Mouse (Mus musculus) midbrain, postnatal 0 days (tissue): ENCODE data around the gene Smad5. TPM values are rescaled to one million over a fixed set of nuclear protein-coding genes. Genes with fewer than 3 reads are reported as not detected.

Experiments
- ATAC-seq: fragments of 200-750 bp; cut with Nextera tagmentation; 2 replicates; pipeline ENCODE4 v1.8.0; 2017; ENCODE audit warnings: moderate number of reproducible peaks, mild to moderate bottlenecking, moderate TSS enrichment, moderate library complexity; ENCODE audit not compliant: low FRiP score
- DNase-seq: peaks from one replicate; pipeline ENCODE4 v3.0.0-alpha.2; 2015; ENCODE audit warnings: low spot score
- H3K27ac ChIP-seq: fragments of 300-500 bp; sonication (generic); 2 replicates; pipeline ENCODE4 v1.5.1; 2014; ENCODE audit warnings: low read depth, mild to moderate bottlenecking, low read length, mixed read lengths
- H3K27me3 ChIP-seq: fragments of 300-500 bp; sonication (generic); 2 replicates; pipeline ENCODE4 v1.6.1; 2014; ENCODE audit warnings: low read length, control low read depth, mixed read lengths; ENCODE audit not compliant: insufficient read depth
- H3K36me3 ChIP-seq: fragments of 300-500 bp; sonication (generic); 2 replicates; pipeline ENCODE4 v1.6.1; 2014; ENCODE audit warnings: low read length, control low read depth, mixed read lengths; ENCODE audit not compliant: insufficient read depth
- H3K4me1 ChIP-seq: fragments of 300-500 bp; sonication (generic); 2 replicates; pipeline ENCODE4 v1.6.1; 2014; ENCODE audit warnings: mild to moderate bottlenecking, control low read depth, antibody characterized with exemption, low read length, mixed read lengths; ENCODE audit not compliant: insufficient read depth
- H3K4me2 ChIP-seq: fragments of 300-500 bp; sonication (generic); 2 replicates; pipeline ENCODE4 v1.6.1; 2014; ENCODE audit warnings: low read depth, mild to moderate bottlenecking, low read length, mixed read lengths; ENCODE audit not compliant: poor library complexity, severe bottlenecking
- H3K4me3 ChIP-seq: fragments of 300-500 bp; sonication (generic); 2 replicates; pipeline ENCODE4 v1.5.1; 2014; ENCODE audit warnings: low read depth, mild to moderate bottlenecking, low read length, moderate library complexity
- H3K9ac ChIP-seq: fragments of 300-500 bp; sonication (generic); replicated peaks from 2 replicates; pipeline ENCODE4 v1.6.1; 2014; ENCODE audit warnings: mild to moderate bottlenecking, low read length, moderate library complexity, mixed read lengths; ENCODE audit not compliant: poor library complexity, severe bottlenecking
- H3K9me3 ChIP-seq: fragments of 300-500 bp; sonication (generic); 2 replicates; pipeline ENCODE4 v1.6.1; 2016; ENCODE audit warnings: low read length, control low read depth
- CTCF ChIP-seq: IDR thresholded peaks from 2 replicates; pipeline ENCODE4 v1.5.1; 2016; ENCODE audit warnings: antibody characterized with exemption, mild to moderate bottlenecking
- WGBS: fragments of 180-500 bp; shearing (Covaris S2); extraction: QIAGEN DNeasy Blood & Tissue Kit; methylation state at CpG from one replicate; pipeline ENCODE4 v1.1.7; 2014; 5-methylcytosine and 5-hydroxymethylcytosine counted together
- polyA plus RNA-seq: library from polyadenylated mRNA; unstranded; fragments of >200 nt; fragmentation: Nextera tagmentation; extraction: Ambion mirVana; gene quantifications from 2 replicates; pipeline ENCODE4 v1.2.1, GENCODE M21; 2015
- total RNA-seq: library from RNA; depleted of rRNA; stranded (reverse); fragments of >200 nt; gene quantifications from 2 replicates; pipeline ENCODE4 v1.2.3, GENCODE M21; 2014

The Smad5 gene
- total and polyA plus RNA-seq, 2 experiments from 2014 or later, result 14.8 to 37.4 TPM

GRCm38 (mm10) chr13:56696699-56697098, 6.1 kb upstream of the Smad5 start:
- 75% methylated on average over 5 of the region's 5 CpGs for WGBS

GRCm38 (mm10) chr13:56697171-56697570, 5.6 kb upstream of the Smad5 start:
- no peak overlapping the region for H3K9ac ChIP-seq
- no peaks in the 10 kb centered on the region for H3K27me3 ChIP-seq
- 0 out of 2 replicates have a peak, but pooled peaks cover 7% of the 10 kb centered on the region for H3K4me1 ChIP-seq
- H3K9me3 ChIP-seq, result no peaks in the 10 kb centered on the region
- no peak overlapping the region for H3K4me3 ChIP-seq
- no peak overlapping the region for H3K4me2 ChIP-seq
- TF ChIP-seq CTCF, result no peak
- H3K27ac ChIP-seq, result no peak overlapping the region; the same call in 1 of the 2 replicates
- ATAC-seq (no peak), DNase-seq (no peak)
- no peaks in the 10 kb centered on the region for H3K36me3 ChIP-seq
- 96% methylated on average over 2 of the region's 2 CpGs for WGBS

More at GRCm38 (mm10) chr13:56696699-56697098, 6.1 kb upstream of the Smad5 start:
- no peak overlapping the region for H3K4me2 ChIP-seq
- DNase-seq (no peak), ATAC-seq (no peak)
- H3K36me3 ChIP-seq, result no peaks in the 10 kb centered on the region
- H3K4me3 ChIP-seq, result no peak overlapping the region
- H3K27me3 ChIP-seq, result no peaks in the 10 kb centered on the region
- H3K9ac ChIP-seq, result no peak overlapping the region
- TF ChIP-seq CTCF, result no peak
- no peak overlapping the region for H3K27ac ChIP-seq
- 0 out of 2 replicates have a peak, but pooled peaks cover 7% of the 10 kb centered on the region for H3K4me1 ChIP-seq
- no peaks in the 10 kb centered on the region for H3K9me3 ChIP-seq

GRCm38 (mm10) chr13:56698391-56698790, 4.4 kb upstream of the Smad5 start:
- 0 out of 2 replicates have a peak overlapping the region, but pooled peaks have one; percentile 32 for H3K27ac ChIP-seq
- no peak for TF ChIP-seq CTCF
- no peaks in the 10 kb centered on the region for H3K9me3 ChIP-seq
- H3K27me3 ChIP-seq, result no peaks in the 10 kb centered on the region
- peak; percentile 85 for DNase-seq
- no peaks in the 10 kb centered on the region for H3K36me3 ChIP-seq
- ATAC-seq, result no peak
- H3K4me3 ChIP-seq, result no peak overlapping the region
- H3K4me1 ChIP-seq, result 0 out of 2 replicates have a peak, but pooled peaks cover 7% of the 10 kb centered on the region
- peak overlapping the region; percentile 15; the same call in 1 of the 2 replicates for H3K4me2 ChIP-seq
- 0 out of 2 replicates have a peak overlapping the region, but pooled peaks have one; percentile 2 for H3K9ac ChIP-seq
- 7% methylated on average over 9 of the region's 9 CpGs for WGBS

GRCm38 (mm10) chr13:56699370-56699769, 3.4 kb upstream of the Smad5 start:
- H3K36me3 ChIP-seq, result no peaks in the 10 kb centered on the region
- peak; percentile 35 for TF ChIP-seq CTCF
- DNase-seq (no peak), ATAC-seq (no peak)
- H3K27ac ChIP-seq, result no peak overlapping the region
- H3K27me3 ChIP-seq, result no peaks in the 10 kb centered on the region
- 0 out of 2 replicates have a peak, but pooled peaks cover 7% of the 10 kb centered on the region for H3K4me1 ChIP-seq
- H3K4me2 ChIP-seq, result no peak overlapping the region
- 97% methylated on average over 2 of the region's 2 CpGs for WGBS
- H3K9me3 ChIP-seq, result no peaks in the 10 kb centered on the region
- no peak overlapping the region for H3K4me3 ChIP-seq
- H3K9ac ChIP-seq, result no peak overlapping the region

GRCm38 (mm10) chr13:56700981-56701380, 1.8 kb upstream of the Smad5 start:
- Histone ChIP-seq H3K9me3 (no peaks in the 10 kb centered on the region), H3K27ac (no peak overlapping the region), H3K9ac (no peak overlapping the region), H3K4me2 (no peak overlapping the region), H3K4me1 (peaks cover 18% of the 10 kb centered on the region; the same call in 1 of the 2 replicates), H3K27me3 (no peaks in the 10 kb centered on the region), H3K4me3 (no peak overlapping the region), H3K36me3 (peaks cover under 1% of the 10 kb centered on the region; the same call in 1 of the 2 replicates)
- DNase-seq, result no peak
- TF ChIP-seq CTCF, result no peak
- 77% methylated on average over 1 of the region's 1 CpGs for WGBS
- ATAC-seq, result no peak

- H3K4me3 ChIP-seq, result no peak overlapping the region
- H3K27ac ChIP-seq, result no peak overlapping the region
- TF ChIP-seq CTCF, result no peak
- peaks cover 4% of the 10 kb centered on the region; the same call in 1 of the 2 replicates for H3K36me3 ChIP-seq
- peaks cover 18% of the 10 kb centered on the region; the same call in 1 of the 2 replicates for H3K4me1 ChIP-seq
- no peaks in the 10 kb centered on the region for H3K9me3 ChIP-seq
- DNase-seq (no peak), ATAC-seq (no peak)
- no peak overlapping the region for H3K4me2 ChIP-seq
- no peak overlapping the region for H3K9ac ChIP-seq
- WGBS, result 66% methylated on average over 10 of the region's 10 CpGs
- no peaks in the 10 kb centered on the region for H3K27me3 ChIP-seq
Observed at GRCm38 (mm10) chr13:56701924-56702323, 886 bp upstream of the Smad5 start.
